Mouse (Mus musculus) embryonic facial prominence, embryonic 10.5 days (tissue): ENCODE results near the gene Spint3. TPM values are rescaled to one million over a fixed set of nuclear protein-coding genes. Genes with fewer than 3 reads are reported as not detected.

Experiments
- DNase-seq: peaks from one replicate; pipeline ENCODE4 v3.0.0-alpha.2; 2017; ENCODE audit warnings: low spot score
- H3K27ac ChIP-seq: fragments of 300-500 bp; sonication (generic); replicated peaks from 2 replicates; pipeline ENCODE4 v1.5.1; 2016; ENCODE audit warnings: mild to moderate bottlenecking
- H3K27me3 ChIP-seq: fragments of 300-500 bp; sonication (generic); replicated peaks from 2 replicates; pipeline ENCODE4 v1.6.1; 2016; ENCODE audit warnings: low read depth, mild to moderate bottlenecking; ENCODE audit not compliant: poor library complexity, severe bottlenecking
- H3K36me3 ChIP-seq: fragments of 300-500 bp; sonication (generic); replicated peaks from 2 replicates; pipeline ENCODE4 v1.6.1; 2016; ENCODE audit warnings: mild to moderate bottlenecking, moderate library complexity
- H3K4me1 ChIP-seq: fragments of 300-500 bp; sonication (generic); 2 replicates; pipeline ENCODE4 v1.6.1; 2016
- H3K4me3 ChIP-seq: fragments of 300-500 bp; sonication (generic); 2 replicates; pipeline ENCODE4 v1.5.1; 2016; ENCODE audit warnings: mild to moderate bottlenecking, moderate library complexity
- H3K9me3 ChIP-seq: fragments of 300-500 bp; sonication (generic); 2 replicates; pipeline ENCODE4 v1.6.1; 2016; ENCODE audit warnings: mild to moderate bottlenecking
- WGBS: fragments of 180-500 bp; shearing (Covaris S2); methylation state at CpG from one replicate; pipeline ENCODE4 v1.1.7; 2016; 5-methylcytosine and 5-hydroxymethylcytosine counted together
- polyA plus RNA-seq: library from polyadenylated mRNA; unstranded; fragments of >200 nt; fragmentation: Nextera tagmentation; extraction: Ambion mirVana; gene quantifications from 2 replicates; pipeline ENCODE4 v1.2.1, GENCODE M21; 2016

Spint3 gene
- polyA plus RNA-seq, 1 experiment from 2014 or later, result not detected

DNA sequence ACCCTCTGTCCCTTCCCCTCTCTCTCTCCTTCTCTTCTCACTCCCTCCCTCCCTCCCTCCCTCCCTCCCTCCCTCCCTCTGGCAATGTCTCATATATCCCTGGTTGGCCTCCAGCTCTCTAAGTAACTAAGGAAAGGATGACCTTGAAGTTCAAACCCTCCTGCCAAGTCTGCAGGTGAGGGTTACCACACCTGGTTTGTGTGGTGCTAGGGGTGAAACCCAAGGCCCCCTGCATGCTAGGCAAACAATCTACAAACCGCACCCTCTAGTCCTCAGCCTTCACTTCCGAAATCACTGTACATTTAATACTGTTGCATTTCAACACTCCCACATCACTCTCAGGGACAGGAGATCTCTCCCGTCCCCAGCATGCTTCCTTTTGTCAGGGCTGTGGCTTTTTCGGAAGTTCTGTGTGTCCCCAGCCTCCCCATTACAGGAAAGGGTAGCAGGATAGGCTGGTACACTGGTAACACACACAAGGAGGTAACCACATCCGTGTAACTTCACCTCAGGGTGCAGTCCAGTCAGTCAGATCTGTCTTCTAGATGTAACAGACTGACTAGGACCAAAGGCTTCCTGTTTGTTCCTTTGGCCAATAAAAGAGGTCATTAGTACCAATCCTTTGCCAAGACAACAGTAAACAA lies 28.7 kb downstream of the Spint3 start:
- Histone ChIP-seq H3K9me3 (no peaks in the 10 kb centered on the region; the same call in 1 of the 2 replicates), H3K4me3 (no peak overlapping the region), H3K27me3 (peaks cover 3% of the 10 kb centered on the region; the same call in 1 of the 2 replicates), H3K27ac (no peak overlapping the region), H3K36me3 (no peaks in the 10 kb centered on the region), H3K4me1 (peaks cover 32% of the 10 kb centered on the region)
- no peak for DNase-seq
- WGBS, result 50% methylated on average over 5 of the region's 5 CpGs

DNA sequence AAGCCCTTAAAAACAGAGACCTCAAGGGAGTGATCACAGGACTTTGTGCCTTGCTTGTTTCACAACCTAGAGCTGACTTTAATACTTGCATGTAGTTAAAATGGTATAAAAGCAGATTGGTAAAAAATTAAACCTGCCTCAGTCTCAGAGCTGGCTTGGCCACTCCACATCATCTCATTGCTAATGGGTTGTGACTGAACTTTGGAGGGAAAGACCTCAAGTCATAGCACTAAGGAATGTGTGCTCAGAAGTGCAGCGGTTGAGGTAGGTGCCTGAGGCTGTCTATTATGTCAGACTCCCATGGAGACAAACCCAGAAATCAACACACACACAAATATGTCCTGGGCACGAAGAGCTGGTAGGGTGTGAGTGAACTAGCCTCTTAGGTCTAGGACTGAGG lies 29.5 kb downstream of the Spint3 start:
- DNase-seq, result no peak
- WGBS, result 63% methylated on average over 2 of the region's 2 CpGs
- Histone ChIP-seq H3K36me3 (no peaks in the 10 kb centered on the region), H3K27me3 (no peaks in the 10 kb centered on the region), H3K4me3 (no peak overlapping the region), H3K9me3 (no peaks in the 10 kb centered on the region; the same call in 1 of the 2 replicates), H3K4me1 (peaks cover 29% of the 10 kb centered on the region), H3K27ac (no peak overlapping the region)

DNA sequence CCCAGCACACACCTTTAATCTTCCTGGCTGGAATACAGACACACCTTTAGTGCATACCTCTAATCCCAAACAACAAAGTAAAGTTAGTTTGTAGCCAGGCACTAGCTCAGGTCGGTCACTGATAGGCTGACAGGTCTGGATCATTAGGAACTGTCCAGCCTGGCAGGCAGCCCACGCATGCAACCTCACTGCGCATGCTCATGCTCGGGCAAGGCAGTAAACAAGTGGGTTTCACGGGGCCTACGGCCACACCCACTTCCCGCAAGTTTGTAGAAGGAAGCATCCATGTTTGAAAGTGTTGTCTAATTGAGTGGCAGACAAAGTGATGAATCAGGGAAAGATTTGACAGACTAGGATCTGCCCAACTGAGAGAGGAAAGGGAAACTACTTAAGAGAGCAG lies 30.7 kb downstream of the Spint3 start:
- H3K27me3 ChIP-seq, result no peaks in the 10 kb centered on the region
- no peaks in the 10 kb centered on the region; the same call in 1 of the 2 replicates for H3K9me3 ChIP-seq
- H3K4me1 ChIP-seq, result peaks cover 29% of the 10 kb centered on the region
- no peaks in the 10 kb centered on the region for H3K36me3 ChIP-seq
- no peak for DNase-seq
- H3K4me3 ChIP-seq, result no peak overlapping the region
- 89% methylated on average over 7 of the region's 7 CpGs for WGBS
- no peak overlapping the region for H3K27ac ChIP-seq

DNA sequence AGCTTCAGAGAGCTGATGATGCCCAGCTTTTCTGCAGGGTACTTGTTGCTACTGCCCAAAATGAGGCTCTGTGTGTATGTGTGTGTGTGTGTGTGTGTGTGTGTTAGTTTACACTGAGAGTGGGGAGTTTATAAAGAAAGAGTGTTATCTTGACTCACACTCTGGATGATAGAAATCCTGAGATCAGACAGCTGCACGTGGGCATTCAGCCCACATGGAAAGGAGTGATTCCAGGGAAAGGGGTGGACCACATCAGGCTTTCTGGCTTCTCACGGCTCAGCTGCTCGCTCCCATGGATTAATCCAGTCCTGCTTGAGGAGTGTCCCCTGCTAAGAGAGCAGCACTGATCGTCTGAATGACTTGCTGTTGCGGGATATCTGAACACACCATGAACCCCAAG lies 31.1 kb downstream of the Spint3 start:
- Histone ChIP-seq H3K36me3 (no peaks in the 10 kb centered on the region), H3K27ac (no peak overlapping the region), H3K27me3 (no peaks in the 10 kb centered on the region), H3K9me3 (no peaks in the 10 kb centered on the region; the same call in 1 of the 2 replicates), H3K4me3 (no peak overlapping the region), H3K4me1 (peaks cover 29% of the 10 kb centered on the region)
- WGBS, result 83% methylated on average over 5 of the region's 5 CpGs
- DNase-seq, result no peak

DNA sequence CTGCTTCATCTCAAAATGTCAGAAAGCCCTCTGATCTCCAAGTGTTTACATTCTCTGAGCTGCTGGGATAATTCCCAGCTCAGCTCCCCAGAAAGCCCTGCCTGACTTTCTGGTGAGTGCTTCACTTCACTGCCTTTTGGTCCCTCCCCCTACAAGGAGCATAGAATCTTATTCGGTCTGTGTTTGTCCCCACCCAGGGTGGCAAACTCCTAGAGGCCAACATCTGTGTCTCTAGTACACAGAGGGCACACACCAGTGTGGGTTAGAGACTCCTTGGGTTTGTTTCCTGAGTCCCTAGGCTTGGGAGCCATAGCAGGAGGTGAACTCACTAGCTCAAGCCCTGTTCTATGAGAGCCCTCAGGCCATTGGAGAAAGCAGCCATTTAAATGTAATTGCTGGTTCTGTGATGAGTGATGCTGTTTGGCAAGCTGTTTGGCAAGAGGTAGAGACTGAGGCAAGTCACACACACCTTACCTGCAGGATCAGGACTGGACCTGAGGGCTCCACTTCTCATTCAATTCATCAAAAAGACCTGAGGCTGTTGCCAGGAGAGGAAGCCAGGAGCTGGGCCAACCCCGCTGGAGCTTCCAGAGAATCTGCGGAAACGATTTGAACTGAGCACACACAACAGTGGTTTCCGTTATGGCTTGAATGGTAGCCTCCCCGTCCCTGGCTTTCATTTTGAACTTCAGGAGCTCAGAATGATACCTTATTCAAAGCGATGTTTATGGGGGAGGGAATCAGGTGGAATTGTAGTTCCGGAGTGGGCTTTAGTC lies 32.4 kb downstream of the Spint3 start:
- Histone ChIP-seq H3K27me3 (no peaks in the 10 kb centered on the region), H3K4me1 (peaks cover 29% of the 10 kb centered on the region), H3K36me3 (no peaks in the 10 kb centered on the region), H3K9me3 (no peaks in the 10 kb centered on the region; the same call in 1 of the 2 replicates), H3K4me3 (no peak overlapping the region; the same call in 1 of the 2 replicates), H3K27ac (0 out of 2 replicates have a peak overlapping the region, but pooled peaks have one; percentile 36)
- 39% methylated on average over 8 of the region's 8 CpGs for WGBS
- DNase-seq, result no peak

DNA sequence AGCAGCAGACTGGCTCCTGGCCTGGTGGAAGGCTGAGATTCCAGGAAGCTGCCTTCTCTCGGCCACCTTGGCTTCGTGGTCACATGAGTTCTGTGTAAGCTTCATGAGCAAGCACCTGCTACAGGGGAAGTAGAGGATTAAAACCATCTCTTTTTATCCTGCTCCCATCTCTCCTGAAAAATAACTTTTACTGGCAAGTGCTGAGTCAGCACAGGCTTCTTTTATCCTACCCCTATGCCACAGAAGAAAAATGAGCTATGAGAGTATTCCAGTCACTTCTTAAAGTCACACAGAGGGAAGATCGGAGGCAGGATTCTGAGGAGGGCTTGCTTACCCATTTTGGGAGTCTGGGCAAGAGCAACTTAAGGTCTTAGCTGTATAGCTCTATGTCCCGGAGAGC lies 36.3 kb downstream of the Spint3 start:
- no peaks in the 10 kb centered on the region for H3K36me3 ChIP-seq
- H3K27ac ChIP-seq, result no peak overlapping the region
- no peak for DNase-seq
- 80% methylated on average over 4 of the region's 4 CpGs for WGBS
- peaks cover 13% of the 10 kb centered on the region for H3K4me1 ChIP-seq
- no peak overlapping the region for H3K4me3 ChIP-seq
- H3K27me3 ChIP-seq, result no peaks in the 10 kb centered on the region
- no peaks in the 10 kb centered on the region for H3K9me3 ChIP-seq

DNA sequence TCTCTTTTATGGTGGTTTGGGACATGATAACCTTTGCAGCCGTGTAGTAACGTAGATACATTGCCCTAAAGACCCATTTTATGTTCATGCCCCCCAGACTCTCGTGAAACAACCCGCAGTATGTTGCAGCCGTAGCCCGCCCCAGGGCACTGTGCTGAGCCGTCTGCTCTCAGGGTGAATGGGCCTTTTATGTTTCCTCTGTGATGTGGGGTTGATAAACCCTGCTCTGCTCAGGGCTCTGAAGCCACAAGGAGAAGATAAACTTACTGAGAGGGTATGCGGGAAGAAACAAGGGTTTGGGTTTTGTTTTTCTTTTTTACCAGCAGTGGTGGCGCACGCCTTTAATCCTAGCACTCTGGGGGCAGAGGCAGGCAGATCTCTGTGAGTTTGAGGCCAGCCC lies 38.9 kb downstream of the Spint3 start:
- H3K36me3 ChIP-seq, result no peaks in the 10 kb centered on the region
- 65% methylated on average over 10 of the region's 10 CpGs for WGBS
- H3K9me3 ChIP-seq, result no peaks in the 10 kb centered on the region

DNA sequence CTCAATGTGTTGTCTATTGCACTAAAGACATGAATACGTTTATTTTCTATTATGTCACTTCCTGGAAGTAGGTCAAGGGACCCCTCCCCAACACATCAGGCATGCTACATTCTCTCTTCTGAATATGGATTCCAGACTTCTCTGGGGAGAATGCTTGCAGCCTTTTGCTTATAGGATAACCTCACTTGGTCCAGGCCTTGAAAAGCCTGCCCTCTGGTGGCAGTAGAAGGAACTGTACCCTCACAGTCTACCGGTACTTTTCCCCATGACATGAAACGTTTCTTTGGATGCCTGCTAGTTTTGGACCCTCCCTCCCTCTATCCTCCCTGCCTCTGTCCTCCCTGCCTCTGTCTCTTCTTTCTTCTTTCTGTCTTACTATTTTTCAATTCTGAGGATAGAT lies 42.1 kb downstream of the Spint3 start:
- Histone ChIP-seq H3K27me3 (no peaks in the 10 kb centered on the region), H3K4me3 (no peak overlapping the region), H3K27ac (no peak overlapping the region), H3K4me1 (peaks cover 5% of the 10 kb centered on the region; the same call in 1 of the 2 replicates), H3K36me3 (no peaks in the 10 kb centered on the region), H3K9me3 (peaks cover 7% of the 10 kb centered on the region; the same call in 1 of the 2 replicates)
- WGBS, result 2% methylated on average over 3 of the region's 3 CpGs
- DNase-seq, result peak; percentile 77

More for the DNA sequence above, 38.9 kb downstream of the Spint3 start:
- Histone ChIP-seq H3K4me1 (no peaks in the 10 kb centered on the region), H3K4me3 (no peak overlapping the region), H3K27me3 (no peaks in the 10 kb centered on the region), H3K27ac (no peak overlapping the region)
- DNase-seq, result no peak

DNA sequence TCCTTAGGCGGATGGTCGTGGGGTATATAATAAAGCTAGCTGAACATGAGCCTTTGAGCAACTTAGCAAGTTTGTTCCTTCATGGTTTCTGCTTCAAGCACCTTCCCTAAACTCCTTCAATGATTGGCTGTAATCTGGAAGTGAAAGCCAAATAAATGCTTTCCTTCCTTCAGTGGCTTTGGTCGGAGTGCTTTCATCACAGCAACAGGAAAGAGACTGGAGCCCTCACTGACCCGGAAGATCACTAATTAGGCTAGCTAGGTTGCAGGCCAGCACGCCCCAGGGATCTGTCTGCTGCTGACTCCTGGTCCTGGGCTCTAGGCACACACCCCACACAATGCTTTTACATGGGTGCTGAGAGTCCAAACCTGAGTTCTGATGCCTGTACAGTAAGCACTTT lies 44.7 kb downstream of the Spint3 start:
- 54% methylated on average over 5 of the region's 5 CpGs for WGBS

DNA sequence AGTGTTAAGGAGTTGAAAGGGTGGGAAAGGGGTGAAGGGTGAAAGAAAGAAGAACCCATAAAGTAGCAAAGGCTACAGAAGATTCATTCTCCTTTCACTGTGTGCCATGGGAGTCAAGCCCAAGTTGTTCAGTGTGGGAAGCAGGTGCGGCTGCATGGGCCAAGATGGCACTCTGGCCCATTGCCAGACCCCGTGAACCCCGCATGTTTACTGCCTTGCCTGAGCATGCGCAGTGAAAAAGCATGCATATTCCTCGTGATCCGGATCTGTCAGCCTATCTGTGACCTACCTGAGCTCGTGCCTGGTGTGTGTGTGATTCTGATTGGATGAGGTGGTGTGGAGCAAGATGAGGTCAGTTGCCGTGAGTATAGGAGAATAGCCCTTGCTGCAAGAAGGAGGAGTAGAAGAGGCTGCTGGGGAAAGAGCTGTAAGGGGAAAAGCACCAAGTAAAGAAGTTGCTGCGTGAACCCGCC lies 49.9 kb downstream of the Spint3 start:
- H3K4me3 ChIP-seq, result no peak overlapping the region
- H3K27ac ChIP-seq, result no peak overlapping the region
- no peak for DNase-seq
- no peaks in the 10 kb centered on the region for H3K36me3 ChIP-seq
- peaks cover 19% of the 10 kb centered on the region for H3K27me3 ChIP-seq
- WGBS, result 86% methylated on average over 10 of the region's 10 CpGs
- H3K9me3 ChIP-seq, result peaks cover 12% of the 10 kb centered on the region; the same call in 1 of the 2 replicates
- H3K4me1 ChIP-seq, result peaks cover 18% of the 10 kb centered on the region

More for the DNA sequence above, 44.7 kb downstream of the Spint3 start:
- Histone ChIP-seq H3K4me3 (no peak overlapping the region), H3K9me3 (peaks cover 12% of the 10 kb centered on the region; the same call in 1 of the 2 replicates), H3K36me3 (no peaks in the 10 kb centered on the region), H3K27ac (no peak overlapping the region), H3K27me3 (0 out of 2 replicates have a peak, but pooled peaks cover under 1% of the 10 kb centered on the region), H3K4me1 (peaks cover 5% of the 10 kb centered on the region; the same call in 1 of the 2 replicates)
- DNase-seq, result no peak

DNA sequence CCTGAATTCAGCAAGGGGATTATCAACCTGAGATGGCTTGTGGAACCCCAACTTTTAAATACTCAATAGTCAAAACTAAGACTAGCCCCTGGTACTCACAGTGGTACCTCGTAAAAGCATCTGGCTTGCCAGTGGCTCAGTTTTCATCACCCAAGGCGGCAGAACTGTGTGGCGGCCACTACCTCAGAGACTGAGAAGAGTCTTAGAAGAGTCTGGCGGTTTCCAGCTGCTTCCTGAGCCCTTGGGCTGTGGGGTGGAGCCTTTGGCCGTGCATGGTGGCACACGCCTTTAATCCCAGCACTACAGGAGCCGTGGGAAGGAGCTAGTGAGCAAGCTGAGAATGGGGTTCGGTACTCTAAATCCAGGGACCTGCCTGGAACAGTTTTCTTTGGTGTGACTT lies 51.0 kb downstream of the Spint3 start:
- Histone ChIP-seq H3K27me3 (peaks cover 19% of the 10 kb centered on the region), H3K9me3 (peaks cover 12% of the 10 kb centered on the region; the same call in 1 of the 2 replicates), H3K36me3 (no peaks in the 10 kb centered on the region), H3K4me1 (peaks cover 16% of the 10 kb centered on the region), H3K4me3 (no peak overlapping the region), H3K27ac (no peak overlapping the region)
- no peak for DNase-seq
- 21% methylated on average over 8 of the region's 8 CpGs for WGBS

DNA sequence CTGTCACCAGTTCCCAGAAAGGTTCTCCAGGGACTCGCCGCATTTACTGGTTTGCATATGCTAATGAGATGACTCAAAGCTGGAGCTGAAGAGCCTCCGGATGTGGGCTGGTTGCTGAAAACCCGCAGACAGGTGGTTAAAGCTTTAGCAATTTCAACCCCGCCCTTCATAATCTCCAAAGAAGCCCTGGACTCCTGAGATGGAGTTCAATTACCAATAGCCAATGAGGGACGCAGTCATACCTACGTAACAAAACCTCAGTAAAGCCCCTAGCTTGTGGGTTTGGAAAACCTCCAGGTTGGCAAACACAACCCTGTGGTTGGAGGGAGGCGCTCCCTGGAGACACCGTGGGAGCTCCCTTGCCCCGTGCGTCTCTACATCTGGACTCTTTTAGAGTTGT lies 51.4 kb downstream of the Spint3 start:
- no peak for DNase-seq
- Histone ChIP-seq H3K36me3 (no peaks in the 10 kb centered on the region), H3K9me3 (peaks cover 11% of the 10 kb centered on the region; the same call in 1 of the 2 replicates), H3K4me1 (peaks cover 16% of the 10 kb centered on the region), H3K4me3 (no peak overlapping the region), H3K27me3 (peaks cover 19% of the 10 kb centered on the region), H3K27ac (no peak overlapping the region)
- 16% methylated on average over 11 of the region's 11 CpGs for WGBS
